Mouse (Mus musculus) ES-Bruce4 (cell line): Measurements from ENCODE around the gene Rars.

Experiments used
- CTCF ChIP-seq: IDR thresholded peaks from one replicate; pipeline ENCODE4 v1.8.1; 2011; ENCODE audit warnings: low read depth, low read length
- POLR2A ChIP-seq: IDR thresholded peaks from one replicate; pipeline ENCODE4 v1.8.1; 2011; ENCODE audit warnings: low read length; ENCODE audit not compliant: insufficient read depth

DNA sequence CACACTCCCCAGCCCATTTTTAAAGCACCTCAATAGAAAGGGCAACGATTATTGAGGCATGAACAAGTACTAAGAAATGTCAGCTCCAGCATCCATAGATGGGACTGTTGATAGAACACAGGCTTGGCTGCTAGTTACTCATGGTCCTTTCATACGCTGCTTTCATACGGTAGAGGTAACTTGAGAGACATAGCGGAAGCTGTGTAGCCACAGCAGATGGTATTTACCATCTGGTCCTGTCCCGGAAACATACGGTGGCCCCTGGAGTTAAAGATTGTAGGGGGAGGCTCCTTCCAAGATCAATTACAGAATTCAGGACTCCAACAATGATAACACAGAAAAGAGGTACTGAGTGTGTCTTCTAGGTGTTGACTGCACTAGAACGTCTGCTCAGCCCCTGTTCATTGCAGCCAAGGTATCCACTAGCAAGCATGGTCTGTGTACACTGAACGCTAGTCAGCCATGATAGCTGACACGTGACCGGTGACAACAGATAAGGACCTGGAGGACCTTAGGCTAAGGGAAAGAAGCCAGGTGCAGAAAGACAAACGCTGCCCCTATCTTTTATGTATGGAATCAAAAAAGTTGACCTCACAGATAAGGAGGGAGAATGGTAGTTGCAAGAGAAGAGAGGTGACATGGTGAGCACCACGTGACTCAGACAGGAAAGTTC is 23.2 kb upstream of the Rars start:
- no peak for TF ChIP-seq CTCF
- no peak for TF ChIP-seq POLR2A
